Mouse (Mus musculus) liver, adult 2 months (tissue): ENCODE data around the gene Ifit2.

Source experiments
- CTCF ChIP-seq: fragments of 200-500 bp; IDR thresholded peaks from 2 replicates; pipeline ENCODE4 v1.5.1; 2011; ENCODE audit warnings: low read depth, low read length, control low read depth
- POLR2A ChIP-seq: fragments of 200-500 bp; IDR thresholded peaks from 2 replicates; pipeline ENCODE4 v1.6.1; 2011; ENCODE audit warnings: low read length, control low read depth; ENCODE audit not compliant: insufficient read depth; ENCODE audit errors: extremely low read depth

- TF ChIP-seq CTCF (no peak), POLR2A (no peak)
Measured at GRCm38 (mm10) chr19:34510717-34511116, 39.8 kb upstream of the Ifit2 start.
